9 mouse cellular contexts compared by ENCODE assay signal in genomic region chr4:143380716-143381004, GRCm38 (mm10). TPM values are rescaled to one million over a fixed set of nuclear protein-coding genes. Genes with fewer than 3 reads are reported as not detected.
DNase-seq lines count a peak whose midpoint lies in the region; ATAC-seq and TF ChIP-seq lines count a peak whose summit lies in the region.
"Had no signal": no experiment of that assay in that cellular context is flagged by ENCODE, and none has a peak within 500 bp of the region (broad histone marks: within the 10 kb centered on the region; RNA-seq: fewer than 3 reads in every experiment).

No protein-coding gene starts in this region.

- H3K27ac ChIP-seq in forebrain, postnatal 0 days (ENCODE audit: low read depth, low read length): no peak overlapping the region
- no peak overlapping the region for H3K27ac ChIP-seq in forebrain, embryonic 12.5 days
- H3K27ac ChIP-seq in limb, embryonic 14.5 days (replicated peaks; ENCODE audit: low read depth, low read length): no peak overlapping the region

- intact Hi-C loops in left cerebral cortex, postnatal 14 days (cut with DNase I): loop anchor here (1.0 to 5.0 kb wide), 2 partner anchors 55 to 123 kb away; no protein-coding TSS in a partner anchor

- WGBS in forebrain, postnatal 0 days: 2% methylated on average over 5 of the region's 5 CpGs
- 3% methylated on average over 5 of the region's 5 CpGs for WGBS in forebrain, embryonic 12.5 days
- whole genome bisulfite sequencing in limb, embryonic 14.5 days: under 1% methylated on average over 5 of the region's 5 CpGs

- DNase-seq in forebrain, postnatal 0 days: peak; percentile 67
- peak; percentile 27 to 58 for DNase-seq in left cerebral cortex, postnatal 14 days (ENCODE audit: low spot score in 2 of 2)
- no peak for DNase-seq in left cerebral cortex, adult 11 months (ENCODE audit: low spot score)
- peak; percentile 48 to 77 for DNase-seq in cerebellum, postnatal 25 days
- DNase-seq in limb, embryonic 14.5 days (ENCODE audit: low spot score): peak; percentile 50

- no peak for ATAC-seq in forebrain, postnatal 0 days
- no peak for ATAC-seq in forebrain, embryonic 12.5 days (ENCODE audit: low FRiP score)
- no peak for ATAC-seq in limb, embryonic 14.5 days (ENCODE audit: low FRiP score, low read depth)
- no peak for ATAC-seq in inflammation-experienced regulatory T-cells, adult 6 months

- no peaks in the 10 kb centered on the region for H3K4me1 ChIP-seq in forebrain, postnatal 0 days (ENCODE audit: insufficient read depth)
- peaks cover 19% of the 10 kb centered on the region for H3K4me1 ChIP-seq in forebrain, embryonic 12.5 days
- H3K4me1 ChIP-seq in E14TG2a.4 (replicated peaks; ENCODE audit: low read depth, low read length): peaks cover 23% of the 10 kb centered on the region
- H3K4me1 ChIP-seq in limb, embryonic 14.5 days (ENCODE audit: control insufficient read depth, insufficient read depth, low read length): no peaks in the 10 kb centered on the region

- H3K4me2 ChIP-seq in forebrain, postnatal 0 days (ENCODE audit: low read depth): no peak overlapping the region
- no peak overlapping the region for H3K4me2 ChIP-seq in forebrain, embryonic 12.5 days
- H3K4me2 ChIP-seq in limb, embryonic 14.5 days (replicated peaks; ENCODE audit: low read depth, low read length, severe bottlenecking): no peak overlapping the region

- H3K27me3 ChIP-seq in forebrain, postnatal 0 days (ENCODE audit: insufficient read depth, low read length): no peaks in the 10 kb centered on the region
- peaks cover 5% of the 10 kb centered on the region; the same call in 1 of the 2 replicates for H3K27me3 ChIP-seq in forebrain, embryonic 12.5 days
- no peaks in the 10 kb centered on the region for H3K27me3 ChIP-seq in E14TG2a.4 (ENCODE audit: insufficient read depth, low read length)
- H3K27me3 ChIP-seq in limb, embryonic 14.5 days (ENCODE audit: control insufficient read depth, insufficient read depth, low read length): no peaks in the 10 kb centered on the region

- peak; percentile 75 for TF ChIP-seq CTCF in forebrain, postnatal 0 days (IDR thresholded peaks at IDR 0.05; ENCODE audit: low read depth)
- TF ChIP-seq CTCF in E14TG2a.4 (conservative IDR thresholded peaks at IDR 0.05; ENCODE audit: low read length): peak; percentile 100

- no peaks in the 10 kb centered on the region for H3K9me3 ChIP-seq in forebrain, postnatal 0 days (ENCODE audit: low read length)
- H3K9me3 ChIP-seq in forebrain, embryonic 12.5 days: no peaks in the 10 kb centered on the region
- no peaks in the 10 kb centered on the region for H3K9me3 ChIP-seq in E14TG2a.4 (ENCODE audit: low read length)
- no peaks in the 10 kb centered on the region for H3K9me3 ChIP-seq in limb, embryonic 14.5 days (ENCODE audit: control insufficient read depth, low read length)

- TF ChIP-seq POLR2A in limb, embryonic 14.5 days (IDR thresholded peaks at IDR 0.05; ENCODE audit: borderline replicate concordance, extremely low read depth, insufficient read depth, insufficient read length): no peak

- no peaks in the 10 kb centered on the region for H3K36me3 ChIP-seq in forebrain, postnatal 0 days (ENCODE audit: insufficient read depth)
- no peaks in the 10 kb centered on the region for H3K36me3 ChIP-seq in forebrain, embryonic 12.5 days (replicated peaks)
- no peaks in the 10 kb centered on the region for H3K36me3 ChIP-seq in E14TG2a.4 (ENCODE audit: insufficient read depth, low read length)
- H3K36me3 ChIP-seq in limb, embryonic 14.5 days (ENCODE audit: control insufficient read depth, insufficient read depth, low read length): no peaks in the 10 kb centered on the region

- H3K9ac ChIP-seq in forebrain, postnatal 0 days: no peak overlapping the region
- no peak overlapping the region for H3K9ac ChIP-seq in forebrain, embryonic 12.5 days
- no peak overlapping the region for H3K9ac ChIP-seq in limb, embryonic 14.5 days (ENCODE audit: low read depth, low read length, severe bottlenecking)

- H3K4me3 ChIP-seq in forebrain, postnatal 0 days (ENCODE audit: low read depth, low read length): no peak overlapping the region
- H3K4me3 ChIP-seq in forebrain, embryonic 12.5 days (replicated peaks): no peak overlapping the region
- H3K4me3 ChIP-seq in E14TG2a.4 (replicated peaks; ENCODE audit: low read length): no peak overlapping the region
- H3K4me3 ChIP-seq in limb, embryonic 14.5 days (replicated peaks; ENCODE audit: low read length): no peak overlapping the region

RNA-seq across cellular contexts. Expression of gene Pramel1, which starts 13.6 kb away (rescaled TPM):
- not detected in 2 replicates for total RNA-seq in forebrain, postnatal 0 days (2014; rRNA removed)
- not detected in 2 replicates for polyA plus RNA-seq in forebrain, postnatal 0 days (2015; fragmentation: Nextera tagmentation; extraction: Ambion mirVana)
- not detected in 2 replicates for polyA plus RNA-seq in forebrain, embryonic 12.5 days (2016; fragmentation: Nextera tagmentation; extraction: Ambion mirVana)
- total RNA-seq in left cerebral cortex, postnatal 14 days (2021): under 1 TPM in 1 of 2 experiments, not detected in 1; 0.11 TPM
- 0.03 TPM in 1 of 2 replicates, not detected in the other for polyA plus RNA-seq in limb, embryonic 14.5 days (2012; rRNA removed)
- not detected in 2 replicates for polyA plus RNA-seq in limb, embryonic 14.5 days (2014; fragmentation: Nextera tagmentation; extraction: Ambion mirVana)
- polyA plus RNA-seq in inflammation-experienced regulatory T-cells, adult 6 months (2017; shearing (Covaris generic)): not detected
- total RNA-seq: heart, adult 18-20 months had no signal

RNA-seq across cellular contexts. Expression of gene Lrrc38, which starts 31.1 kb away (rescaled TPM):
- total RNA-seq in forebrain, postnatal 0 days (2014; rRNA removed): 0.08 and 0.29 TPM in 2 replicates
- polyA plus RNA-seq in forebrain, postnatal 0 days (2015; fragmentation: Nextera tagmentation; extraction: Ambion mirVana): 0.35 and 0.43 TPM in 2 replicates
- not detected in 2 replicates for polyA plus RNA-seq in forebrain, embryonic 12.5 days (2016; fragmentation: Nextera tagmentation; extraction: Ambion mirVana)
- total RNA-seq in left cerebral cortex, postnatal 14 days (2021): 1 to 10 TPM; 1.5 to 1.6 TPM
- polyA plus RNA-seq in limb, embryonic 14.5 days (2012; rRNA removed): 1.8 and 2.4 TPM in 2 replicates
- polyA plus RNA-seq in limb, embryonic 14.5 days (2014; fragmentation: Nextera tagmentation; extraction: Ambion mirVana): 1.2 and 1.5 TPM in 2 replicates
- polyA plus RNA-seq in inflammation-experienced regulatory T-cells, adult 6 months (2017; shearing (Covaris generic)): not detected
- total RNA-seq: heart, adult 18-20 months had no signal

RNA-seq across cellular contexts. Expression of gene Pramef8, which starts 31.6 kb away (rescaled TPM):
- total RNA-seq in forebrain, postnatal 0 days (2014; rRNA removed): 38.3 and 49.5 TPM in 2 replicates
- polyA plus RNA-seq in forebrain, postnatal 0 days (2015; fragmentation: Nextera tagmentation; extraction: Ambion mirVana): 17.3 and 17.4 TPM in 2 replicates
- polyA plus RNA-seq in forebrain, embryonic 12.5 days (2016; fragmentation: Nextera tagmentation; extraction: Ambion mirVana): 18.7 and 23.4 TPM in 2 replicates
- total RNA-seq in left cerebral cortex, postnatal 14 days (2021): 10 to 100 TPM; 10.0 to 12.1 TPM
- polyA plus RNA-seq in limb, embryonic 14.5 days (2012; rRNA removed): 11.4 and 13.8 TPM in 2 replicates
- 13.5 and 14.0 TPM in 2 replicates for polyA plus RNA-seq in limb, embryonic 14.5 days (2014; fragmentation: Nextera tagmentation; extraction: Ambion mirVana)
- polyA plus RNA-seq in inflammation-experienced regulatory T-cells, adult 6 months (2017; shearing (Covaris generic)): 10 to 100 TPM; 35.8 to 46.1 (median 43.1) TPM
